Mouse (Mus musculus): ENCODE measurements around the gene Mat2a. TPM values are rescaled to one million over a fixed set of nuclear protein-coding genes. Genes with fewer than 3 reads are reported as not detected.
"Not testable (repeated sequence)": the region's sequence is repeated elsewhere in the genome, so short reads cannot be mapped to it uniquely, and the experiment has no call there.

The Mat2a gene
- total RNA-seq (2021), result 100 to 1,000 TPM; 173 to 191 TPM
- long read RNA-seq, transcript Mat2a-202 (8 exons, 3,387 nt), result minor isoform, 61 of 202 reads
- long read RNA-seq, transcript Mat2a-201 (9 exons, 2,804 nt), result major isoform, 115 of 202 reads
- long read RNA-seq, partial matches to known transcripts, result 5 of 202 reads
- long read RNA-seq, other reads (novel, unspliced or antisense), result 21 of 202 reads

DNA sequence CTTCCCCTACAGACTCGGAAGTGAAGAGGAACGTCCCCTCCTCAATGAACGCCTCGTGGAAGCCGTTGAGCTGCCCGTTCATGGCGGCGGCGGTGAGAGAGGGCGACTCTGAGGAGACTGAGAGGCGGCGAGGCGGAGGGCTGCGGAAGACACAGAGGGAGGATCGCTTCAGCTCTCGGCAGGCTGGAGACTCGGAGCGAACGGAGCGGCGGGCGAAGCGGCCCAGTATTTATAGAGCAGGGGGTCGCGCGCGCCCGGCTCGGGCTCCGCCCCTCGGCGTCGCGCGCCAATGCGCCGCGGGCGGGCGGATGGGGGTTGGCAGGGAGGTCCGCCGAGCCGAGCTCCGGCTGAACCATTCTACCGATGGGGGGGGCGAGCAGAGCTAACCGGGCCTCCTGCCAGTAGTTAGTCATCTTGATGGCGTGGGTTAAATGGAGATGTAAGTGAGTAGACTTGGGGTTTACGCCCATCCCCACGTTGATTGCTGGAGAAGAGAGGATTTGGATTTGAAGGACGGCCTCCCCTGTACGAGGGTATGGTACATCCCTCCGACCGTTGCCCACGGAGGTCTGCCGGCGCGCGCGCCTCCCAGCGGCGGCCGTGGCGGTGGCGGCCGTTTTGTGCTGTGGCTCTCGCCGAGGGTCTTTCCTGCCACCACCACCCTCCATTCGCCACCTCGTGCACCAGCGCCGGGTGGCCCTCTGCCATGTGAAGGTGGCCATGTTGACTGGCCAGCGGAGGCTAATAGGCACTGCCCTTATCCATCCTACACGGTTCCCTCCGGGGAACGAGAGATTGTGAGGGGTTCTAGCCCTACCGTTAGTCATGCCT is at the start of gene Mat2a:
Gene Mat2a, minus strand, starts transcription at position 204 of the 831 bp plus-strand sequence.
- DNase-seq (ENCODE audit: low spot score in 2 of 2), result peak; percentile 96 to 98

DNA sequence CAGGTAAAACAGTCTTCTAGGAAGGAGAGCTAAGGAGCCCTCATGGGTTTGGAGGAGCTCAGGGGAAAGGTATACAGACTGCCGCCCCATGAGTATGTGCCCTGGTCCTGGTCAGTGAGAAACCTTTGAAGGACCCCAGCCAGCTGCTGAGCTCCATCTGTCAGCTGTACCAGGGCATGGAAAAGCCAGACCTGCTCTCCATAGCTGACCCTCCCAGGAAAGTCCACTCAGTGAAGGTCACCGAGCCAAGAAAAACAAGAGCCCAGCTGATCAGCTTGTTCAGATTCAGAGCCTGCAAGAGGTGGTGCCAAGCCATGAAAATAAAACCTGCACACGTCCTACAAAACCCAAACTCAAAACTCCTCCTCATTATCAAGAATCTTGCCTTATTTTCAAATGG is 49.5 kb upstream of the Mat2a start:
- DNase-seq (ENCODE audit: low spot score in 2 of 2), result no peak

DNA sequence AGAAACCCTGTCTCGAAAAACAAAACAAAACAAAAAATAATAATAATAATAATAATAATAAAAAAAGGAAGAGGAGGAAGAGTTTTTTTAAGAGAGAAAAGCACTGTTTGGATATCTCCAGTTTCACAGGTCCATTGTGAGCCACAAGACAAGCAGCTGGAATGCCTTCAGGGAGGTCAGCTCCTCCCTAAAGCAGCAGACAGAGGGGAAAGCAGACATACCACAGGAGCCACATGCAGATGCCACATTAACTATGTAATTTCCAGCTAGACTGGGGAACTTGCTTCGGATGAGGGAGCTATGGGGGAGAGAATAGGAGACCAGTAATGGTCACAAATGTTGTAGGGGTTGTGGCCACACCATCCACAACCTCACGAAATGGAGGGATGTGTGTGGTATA is 47.9 kb upstream of the Mat2a start:
- DNase-seq (ENCODE audit: low spot score in 2 of 2), result no peak

- DNase-seq (ENCODE audit: low spot score in 2 of 2), result no peak
Observed at GRCm38 (mm10) chr6:72486307-72486706, 46.9 kb upstream of the Mat2a start.

DNA sequence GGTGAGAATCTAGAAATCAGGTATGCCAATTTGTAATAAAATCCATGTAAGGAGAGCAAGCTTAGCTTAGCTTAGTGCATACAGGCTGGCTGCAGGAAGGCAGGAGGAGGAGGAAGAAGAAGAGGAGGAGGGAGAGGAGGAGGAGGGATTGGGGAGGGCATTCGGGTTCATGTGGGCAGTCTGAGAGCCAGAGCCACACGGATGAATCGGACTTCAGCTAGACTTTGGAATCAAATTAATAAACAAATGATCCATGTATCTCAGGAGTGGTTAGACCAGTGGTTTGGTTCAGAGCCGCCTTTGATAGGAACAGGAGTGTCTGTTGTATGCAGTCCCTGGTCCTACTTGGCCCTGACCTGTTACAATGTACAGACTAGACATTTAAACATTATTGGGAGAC is 45.5 kb upstream of the Mat2a start:
- DNase-seq (ENCODE audit: low spot score in 2 of 2), result no peak

DNA sequence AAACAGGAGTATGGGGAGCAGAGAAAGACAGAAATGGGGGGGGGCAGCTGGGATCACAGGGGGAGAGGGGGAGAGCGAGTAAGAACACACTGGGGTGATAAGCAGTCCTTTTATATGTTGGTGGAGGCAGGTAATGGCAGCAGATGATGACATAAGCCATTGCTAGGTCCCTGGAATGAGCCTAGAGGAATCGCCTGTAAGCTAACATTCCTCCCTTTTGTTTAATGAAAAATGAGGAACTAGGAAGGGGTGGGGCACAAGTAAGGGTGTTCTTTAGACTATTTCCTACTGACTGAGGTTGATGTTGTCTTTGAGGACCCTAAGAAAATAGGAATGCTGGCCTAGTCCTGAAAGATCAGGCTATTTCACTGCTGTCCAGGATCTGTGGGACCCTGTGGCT is 42.8 kb upstream of the Mat2a start:
- no peak for DNase-seq (ENCODE audit: low spot score in 2 of 2)

GRCm38 (mm10) chr6:72480422-72480702 is 41.0 kb upstream of the Mat2a start:
- DNase-seq (ENCODE audit: low spot score in 2 of 2), result no peak

DNA sequence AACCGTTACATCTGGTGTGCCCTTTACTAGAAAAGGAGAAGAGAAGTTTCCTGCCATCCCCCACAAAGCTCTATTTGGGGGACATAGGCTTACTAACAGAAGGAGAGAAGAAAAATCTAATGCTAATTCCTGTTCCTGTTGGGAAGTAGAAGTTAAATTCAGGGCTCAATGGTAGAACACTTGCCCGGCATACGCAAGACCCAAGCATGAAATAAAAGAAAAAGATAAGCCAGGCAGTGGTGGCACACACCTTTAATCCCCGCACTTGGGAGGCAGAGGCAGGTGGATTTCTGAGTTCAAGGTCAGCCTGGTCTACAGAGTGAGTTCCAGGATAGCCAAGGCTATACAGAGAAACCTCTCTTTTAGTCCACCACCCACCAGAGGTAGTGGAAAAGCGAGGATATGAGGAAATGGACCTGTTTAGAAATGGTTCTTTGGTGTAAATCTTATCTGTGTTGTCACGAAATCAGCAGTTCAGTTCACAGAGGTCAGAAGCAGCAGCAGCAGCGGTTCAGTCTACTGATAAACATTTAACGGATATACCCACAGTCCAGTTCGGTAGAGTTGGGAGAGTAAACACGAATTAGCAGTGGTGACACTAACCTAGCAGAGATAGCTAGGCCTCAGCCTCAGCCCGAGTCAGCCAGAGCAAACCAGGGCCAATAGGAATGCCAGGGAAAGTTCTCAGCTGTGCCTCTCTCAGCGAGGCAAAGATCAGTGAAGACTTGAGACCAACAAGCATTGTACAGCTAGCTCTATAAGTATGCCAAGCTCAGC is 40.5 kb upstream of the Mat2a start:
- DNase-seq (ENCODE audit: low spot score in 2 of 2), result no peak

DNA sequence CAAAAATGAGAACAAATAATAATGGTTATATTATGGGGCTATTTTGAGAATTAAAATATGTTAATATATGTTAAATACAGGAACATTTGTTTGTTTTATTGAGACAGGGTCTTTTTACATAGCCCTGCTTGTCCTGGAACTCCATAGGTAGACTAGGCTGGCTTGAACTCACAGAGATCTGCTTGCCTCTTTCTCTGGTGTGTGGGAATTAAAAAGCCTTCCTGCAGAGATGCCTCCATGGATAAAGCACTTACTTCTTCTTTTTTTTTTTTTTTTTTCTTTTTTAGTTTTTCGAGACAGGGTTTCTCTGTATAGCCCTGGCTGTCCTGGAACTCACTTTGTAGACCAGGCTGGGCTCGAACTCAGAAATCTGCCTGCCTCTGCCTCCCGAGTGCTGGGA is 39.3 kb upstream of the Mat2a start:
- DNase-seq (ENCODE audit: low spot score in 2 of 2), result not testable (repeated sequence)

GRCm38 (mm10) chr6:72477621-72478020 is 38.3 kb upstream of the Mat2a start:
- DNase-seq (ENCODE audit: low spot score in 2 of 2), result peak in 1 of 2 experiments; percentile 23

GRCm38 (mm10) chr6:72476836-72477235 is 37.5 kb upstream of the Mat2a start:
- DNase-seq (ENCODE audit: low spot score in 2 of 2), result no peak

DNA sequence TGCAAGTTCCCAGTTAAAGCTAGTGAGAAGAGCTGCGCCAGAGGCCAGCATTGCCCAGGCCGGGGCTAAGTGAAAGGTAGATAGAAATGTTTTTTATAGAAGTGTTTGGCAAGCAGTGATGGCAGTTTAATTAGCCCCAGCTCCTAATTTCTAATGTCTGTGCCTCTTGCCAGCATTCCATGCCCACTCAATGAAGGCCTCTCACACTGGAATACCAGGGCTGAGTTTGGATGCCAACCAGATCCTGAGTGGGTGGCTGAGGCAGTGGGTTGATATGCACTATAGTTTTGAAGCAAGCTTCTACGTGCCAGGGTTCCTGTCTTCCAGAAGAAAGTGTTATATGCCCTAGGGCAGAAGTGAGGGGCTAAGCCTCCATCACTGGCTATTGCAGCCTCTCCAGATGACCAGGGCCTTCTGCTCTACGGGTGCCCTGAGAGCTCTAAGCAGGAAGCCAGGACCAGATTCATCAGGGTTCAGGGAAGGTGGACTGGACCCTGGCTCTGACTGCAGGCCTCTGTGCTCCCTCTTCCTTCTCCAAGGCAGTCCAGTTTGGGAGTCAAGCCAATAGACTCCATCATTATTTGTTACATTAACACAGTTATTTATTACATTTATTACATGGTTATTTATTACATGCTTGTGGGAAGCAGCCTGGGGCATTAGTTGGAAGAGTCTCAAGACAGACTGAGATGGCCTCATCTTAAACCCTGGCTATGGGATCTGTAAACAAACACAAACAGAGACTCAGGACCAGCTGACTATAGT is 36.0 kb upstream of the Mat2a start:
- DNase-seq (ENCODE audit: low spot score in 2 of 2), result peak; percentile 23 to 31

GRCm38 (mm10) chr6:72473264-72474041 is 34.1 kb upstream of the Mat2a start:
- no peak for DNase-seq (ENCODE audit: low spot score in 2 of 2)

- no peak for DNase-seq (ENCODE audit: low spot score in 2 of 2)
Observed at GRCm38 (mm10) chr6:72466171-72466570, 26.8 kb upstream of the Mat2a start.

DNA sequence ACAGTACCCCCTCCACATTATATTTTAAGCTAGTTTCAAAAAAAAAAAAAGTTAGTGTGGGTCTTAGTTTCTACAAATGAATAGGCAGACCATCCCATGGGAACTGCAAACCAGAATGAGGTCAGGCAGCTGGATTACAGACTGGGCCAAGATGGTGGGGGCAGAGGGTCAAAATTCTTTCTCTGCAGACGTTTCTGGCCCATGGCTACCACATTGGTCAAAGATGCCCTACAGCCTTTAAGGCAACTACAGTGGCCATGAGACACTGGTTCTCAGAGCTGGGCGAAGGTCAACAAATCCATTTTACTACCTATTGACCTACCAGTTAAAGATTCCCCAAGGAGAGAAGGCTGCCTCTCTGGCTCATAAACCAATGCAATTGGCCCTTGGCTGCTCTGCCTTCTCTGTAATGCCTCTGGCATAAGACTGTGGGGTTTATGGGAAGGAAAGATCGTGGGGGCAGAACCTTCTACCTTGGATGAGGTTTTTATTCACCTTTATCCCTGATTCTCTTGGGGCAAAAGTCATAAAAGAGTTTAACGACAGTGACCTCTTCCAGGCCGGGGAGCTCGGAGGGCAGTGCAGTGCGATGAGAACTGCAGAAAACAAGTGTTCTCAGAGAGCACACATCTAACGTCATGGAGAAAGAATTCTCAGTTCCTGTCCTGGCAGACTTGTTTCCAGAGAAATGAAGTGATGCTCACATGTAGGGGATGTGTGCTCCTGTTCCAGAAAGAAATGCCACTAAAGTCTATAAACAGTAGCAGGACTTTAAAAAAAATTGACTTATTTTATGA is 26.2 kb upstream of the Mat2a start:
- no peak for DNase-seq (ENCODE audit: low spot score in 2 of 2)

GRCm38 (mm10) chr6:72462550-72463257 is 23.3 kb upstream of the Mat2a start:
- not testable (repeated sequence) for DNase-seq (ENCODE audit: low spot score in 2 of 2)

DNA sequence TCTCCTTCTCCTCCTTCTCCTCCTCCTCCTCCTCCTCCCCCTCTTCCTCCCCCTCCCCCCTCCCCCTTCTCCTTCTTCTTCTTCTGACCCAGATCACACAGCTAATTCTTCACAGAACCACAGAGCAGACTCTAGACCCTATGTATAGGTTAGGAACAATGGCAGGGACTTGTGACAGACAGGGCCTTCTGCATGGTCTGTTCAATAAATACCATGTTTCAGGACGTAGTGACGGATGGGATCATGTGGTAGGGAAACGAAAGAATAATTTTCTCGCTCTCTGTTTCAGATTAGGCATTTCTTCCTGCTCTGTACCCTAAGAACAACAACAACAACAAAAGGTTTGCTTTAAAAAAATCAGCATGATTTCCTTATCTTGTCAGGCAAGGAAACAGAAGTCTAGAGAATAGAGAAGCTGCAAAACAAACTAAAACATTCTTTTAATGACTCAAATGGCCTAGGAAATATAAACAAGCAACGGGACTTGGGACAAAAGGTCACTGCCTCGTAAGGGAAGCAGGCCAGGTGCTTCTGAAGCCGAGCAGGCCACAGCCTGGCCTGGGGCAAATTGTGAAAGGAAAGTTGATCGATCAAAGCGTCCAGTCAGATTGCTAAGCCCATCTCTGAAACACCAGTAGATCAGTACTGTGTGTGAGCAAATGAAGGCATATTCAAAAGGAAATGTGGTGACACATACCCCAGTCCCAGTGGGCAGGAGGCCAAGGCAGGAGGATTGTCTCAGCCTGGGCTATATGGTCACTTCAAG is 20.9 kb upstream of the Mat2a start:
- DNase-seq (ENCODE audit: low spot score in 2 of 2), result no peak

GRCm38 (mm10) chr6:72458921-72459320 is 19.6 kb upstream of the Mat2a start:
- no peak for DNase-seq (ENCODE audit: low spot score in 2 of 2)

- DNase-seq (ENCODE audit: low spot score in 2 of 2), result no peak
Observed at GRCm38 (mm10) chr6:72458418-72458817, 19.1 kb upstream of the Mat2a start.
